Comparison of ENCODE assay signal across 11 mouse cellular contexts in the genomic region with DNA sequence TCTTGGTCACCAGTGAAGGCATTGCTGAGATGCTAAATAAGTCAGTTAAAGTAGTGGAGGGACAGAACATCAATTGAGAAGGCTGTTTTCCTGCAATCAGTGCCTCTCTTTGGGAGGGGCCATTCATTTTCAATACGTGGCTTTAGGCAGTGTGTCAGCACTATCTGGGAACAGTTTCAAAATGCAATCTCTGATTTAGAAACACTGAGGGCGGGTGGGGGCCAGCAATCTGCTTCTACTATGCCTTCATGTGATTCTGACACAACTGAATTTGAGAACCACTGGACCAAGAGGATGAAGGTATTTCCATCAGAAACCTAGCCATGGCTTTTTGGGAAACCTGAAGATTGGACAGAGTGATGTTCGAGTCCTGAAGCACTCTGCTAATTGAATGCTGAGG. TPM values are rescaled to one million over a fixed set of nuclear protein-coding genes. Genes with fewer than 3 reads are reported as not detected.
DNase-seq lines count a peak whose midpoint lies in the region; ATAC-seq and TF ChIP-seq lines count a peak whose summit lies in the region.
"Had no signal": no experiment of that assay in that cellular context is flagged by ENCODE, and none has a peak within 500 bp of the region (broad histone marks: within the 10 kb centered on the region; RNA-seq: fewer than 3 reads in every experiment).

No protein-coding gene starts in this region.

- no peak overlapping the region for H3K9ac ChIP-seq in forebrain, embryonic 14.5 days (ENCODE audit: low read length)
- no peak overlapping the region for H3K9ac ChIP-seq in lung, postnatal 0 days (replicated peaks; ENCODE audit: low read depth)
- H3K9ac ChIP-seq in stomach, postnatal 0 days (ENCODE audit: low read length): no peak overlapping the region
- H3K9ac ChIP-seq: liver, embryonic 12.5 days had no signal

- TF ChIP-seq CTCF in lung, postnatal 0 days (IDR thresholded peaks at IDR 0.05): no peak
- TF ChIP-seq CTCF in stomach, postnatal 0 days (IDR thresholded peaks at IDR 0.05; ENCODE audit: low read depth): no peak

- H3K4me3 ChIP-seq in forebrain, embryonic 14.5 days (ENCODE audit: low read depth, low read length): no peak overlapping the region
- no peak overlapping the region for H3K4me3 ChIP-seq in forebrain, embryonic 10.5 days
- H3K4me3 ChIP-seq in lung, postnatal 0 days (ENCODE audit: low read depth, low read length): no peak overlapping the region
- no peak overlapping the region for H3K4me3 ChIP-seq in stomach, postnatal 0 days (ENCODE audit: low read depth, low read length)
- H3K4me3 ChIP-seq: liver, embryonic 12.5 days had no signal

- ATAC-seq in forebrain, embryonic 14.5 days: peak; percentile 32; the same call in 1 of the 2 replicates
- 0 out of 2 replicates have a peak, but pooled peaks have one; percentile 39 for ATAC-seq in lung, postnatal 0 days
- ATAC-seq in stomach, postnatal 0 days (ENCODE audit: low FRiP score, low TSS enrichment): no peak
- ATAC-seq: liver, embryonic 12.5 days had no signal

- H3K27me3 ChIP-seq in forebrain, embryonic 14.5 days (replicated peaks; ENCODE audit: control insufficient read depth, insufficient read depth, low read length): no peaks in the 10 kb centered on the region
- H3K27me3 ChIP-seq in forebrain, embryonic 10.5 days (ENCODE audit: poor library complexity, severe bottlenecking): no peaks in the 10 kb centered on the region
- H3K27me3 ChIP-seq in lung, postnatal 0 days (replicated peaks; ENCODE audit: insufficient read depth, low read length): no peaks in the 10 kb centered on the region
- no peaks in the 10 kb centered on the region for H3K27me3 ChIP-seq in stomach, postnatal 0 days (ENCODE audit: control insufficient read depth, insufficient read depth, low read length)
- H3K27me3 ChIP-seq: liver, embryonic 12.5 days had no signal

- 64% methylated on average over 3 of the region's 3 CpGs for WGBS in forebrain, embryonic 14.5 days
- 87% methylated on average over 3 of the region's 3 CpGs for WGBS in forebrain, embryonic 10.5 days
- 50% methylated on average over 3 of the region's 3 CpGs for WGBS in lung, postnatal 0 days
- WGBS in stomach, postnatal 0 days: 53% methylated on average over 3 of the region's 3 CpGs

- no peaks in the 10 kb centered on the region for H3K4me1 ChIP-seq in forebrain, embryonic 14.5 days (ENCODE audit: control insufficient read depth, insufficient read depth, low read length)
- no peaks in the 10 kb centered on the region for H3K4me1 ChIP-seq in forebrain, embryonic 10.5 days
- peaks cover 3% of the 10 kb centered on the region; the same call in 1 of the 2 replicates for H3K4me1 ChIP-seq in lung, postnatal 0 days (ENCODE audit: insufficient read depth, low read depth, low read length)
- H3K4me1 ChIP-seq in stomach, postnatal 0 days (replicated peaks; ENCODE audit: control insufficient read depth, insufficient read depth): no peaks in the 10 kb centered on the region
- H3K4me1 ChIP-seq: liver, embryonic 12.5 days had no signal

- no peaks in the 10 kb centered on the region for H3K36me3 ChIP-seq in forebrain, embryonic 14.5 days (ENCODE audit: control insufficient read depth, insufficient read depth, low read length)
- H3K36me3 ChIP-seq in forebrain, embryonic 10.5 days (replicated peaks): peaks cover 5% of the 10 kb centered on the region; the same call in 1 of the 2 replicates
- no peaks in the 10 kb centered on the region for H3K36me3 ChIP-seq in lung, postnatal 0 days (ENCODE audit: insufficient read depth, low read length)
- no peaks in the 10 kb centered on the region for H3K36me3 ChIP-seq in stomach, postnatal 0 days (ENCODE audit: control insufficient read depth, insufficient read depth, low read length)

- peak; percentile 33 for DNase-seq in forebrain, embryonic 14.5 days (ENCODE audit: low spot score)
- no peak for DNase-seq in forebrain, embryonic 10.5 days (ENCODE audit: extremely low spot score, low spot score)
- DNase-seq in lung, postnatal 0 days (ENCODE audit: low spot score): peak; percentile 58
- no peak for DNase-seq in lung, postnatal 14 days
- peak; percentile 60 to 70 for DNase-seq in layer of hippocampus, adult 8-10 months (ENCODE audit: low spot score in 2 of 2)
- DNase-seq in stomach, postnatal 0 days (ENCODE audit: low spot score): no peak
- no peak for DNase-seq in cerebellum, postnatal 25 days
- DNase-seq in embryo, embryonic 11 days: no peak
- DNase-seq: cerebellum, adult 9-11 months; gastrocnemius, postnatal 14 days had no signal

- H3K4me2 ChIP-seq in forebrain, embryonic 14.5 days (ENCODE audit: low read length): no peak overlapping the region
- no peak overlapping the region for H3K4me2 ChIP-seq in lung, postnatal 0 days (replicated peaks; ENCODE audit: low read depth, low read length)
- no peak overlapping the region for H3K4me2 ChIP-seq in stomach, postnatal 0 days (replicated peaks; ENCODE audit: low read depth)
- H3K4me2 ChIP-seq: liver, embryonic 12.5 days had no signal

- no peaks in the 10 kb centered on the region for H3K9me3 ChIP-seq in forebrain, embryonic 14.5 days (replicated peaks; ENCODE audit: control insufficient read depth, low read length)
- no peaks in the 10 kb centered on the region for H3K9me3 ChIP-seq in forebrain, embryonic 10.5 days
- no peaks in the 10 kb centered on the region for H3K9me3 ChIP-seq in lung, postnatal 0 days (ENCODE audit: low read length)
- H3K9me3 ChIP-seq in stomach, postnatal 0 days (ENCODE audit: control insufficient read depth, low read length): no peaks in the 10 kb centered on the region
- H3K9me3 ChIP-seq: liver, embryonic 12.5 days had no signal

- H3K27ac ChIP-seq in forebrain, embryonic 14.5 days (ENCODE audit: low read depth, low read length): no peak overlapping the region; the same call in 1 of the 2 replicates
- no peak overlapping the region for H3K27ac ChIP-seq in forebrain, embryonic 10.5 days
- H3K27ac ChIP-seq in lung, postnatal 0 days (ENCODE audit: low read length): peak overlapping the region; percentile 47; the same call in 1 of the 2 replicates
- H3K27ac ChIP-seq in stomach, postnatal 0 days (replicated peaks): peak overlapping the region; percentile 24; the same call in 1 of the 2 replicates
- H3K27ac ChIP-seq: liver, embryonic 12.5 days had no signal

- TF ChIP-seq EP300 in lung, postnatal 0 days (IDR thresholded peaks at IDR 0.05): no peak
- no peak for TF ChIP-seq EP300 in stomach, postnatal 0 days (optimal IDR thresholded peaks at IDR 0.05)

RNA-seq across cellular contexts. Expression of a gene that starts 28.1 kb away (rescaled TPM):
- not detected in 2 replicates for polyA plus RNA-seq in forebrain, embryonic 14.5 days (2014; fragmentation: Nextera tagmentation; extraction: Ambion mirVana)
- not detected in 2 replicates for polyA plus RNA-seq in forebrain, embryonic 10.5 days (2016; fragmentation: Nextera tagmentation; extraction: Ambion mirVana)
- polyA plus RNA-seq in lung, postnatal 0 days (2015; fragmentation: Nextera tagmentation; extraction: Ambion mirVana): 0.07 and 0.12 TPM in 2 replicates
- under 1 TPM in 1 of 4 experiments, not detected in 3; 0.22 TPM for total RNA-seq in layer of hippocampus, adult 8-10 months (2022)
- polyA plus RNA-seq in stomach, postnatal 0 days (2015; fragmentation: Nextera tagmentation; extraction: Ambion mirVana): 0.06 TPM in 1 of 2 replicates, not detected in the other
- polyA plus RNA-seq: liver, embryonic 12.5 days had no signal

RNA-seq across cellular contexts. Expression of a gene that starts 30.4 kb away (rescaled TPM):
- 0.03 and 0.04 TPM in 2 replicates for polyA plus RNA-seq in forebrain, embryonic 14.5 days (2014; fragmentation: Nextera tagmentation; extraction: Ambion mirVana)
- 0.02 TPM in 1 of 2 replicates, not detected in the other for polyA plus RNA-seq in forebrain, embryonic 10.5 days (2016; fragmentation: Nextera tagmentation; extraction: Ambion mirVana)
- polyA plus RNA-seq in lung, postnatal 0 days (2015; fragmentation: Nextera tagmentation; extraction: Ambion mirVana): 0.14 and 0.20 TPM in 2 replicates
- 1 to 10 TPM; 1.2 to 2.3 (median 2.0) TPM for total RNA-seq in layer of hippocampus, adult 8-10 months (2022)
- polyA plus RNA-seq in stomach, postnatal 0 days (2015; fragmentation: Nextera tagmentation; extraction: Ambion mirVana): 0.04 and 0.07 TPM in 2 replicates

RNA-seq across cellular contexts. Expression of a gene that starts 47.9 kb away (rescaled TPM):
- polyA plus RNA-seq in forebrain, embryonic 14.5 days (2014; fragmentation: Nextera tagmentation; extraction: Ambion mirVana): 6.0 and 9.5 TPM in 2 replicates
- 19.7 and 20.1 TPM in 2 replicates for polyA plus RNA-seq in forebrain, embryonic 10.5 days (2016; fragmentation: Nextera tagmentation; extraction: Ambion mirVana)
- 6.1 and 6.4 TPM in 2 replicates for polyA plus RNA-seq in lung, postnatal 0 days (2015; fragmentation: Nextera tagmentation; extraction: Ambion mirVana)
- total RNA-seq in layer of hippocampus, adult 8-10 months (2022): 1 to 10 TPM; 2.9 to 9.7 (median 4.0) TPM
- polyA plus RNA-seq in stomach, postnatal 0 days (2015; fragmentation: Nextera tagmentation; extraction: Ambion mirVana): 4.5 and 5.3 TPM in 2 replicates

RNA-seq across cellular contexts. Expression of a gene that starts 49.5 kb away (rescaled TPM):
- 7.5 and 8.6 TPM in 2 replicates for polyA plus RNA-seq in forebrain, embryonic 14.5 days (2014; fragmentation: Nextera tagmentation; extraction: Ambion mirVana)
- 11.1 and 11.4 TPM in 2 replicates for polyA plus RNA-seq in forebrain, embryonic 10.5 days (2016; fragmentation: Nextera tagmentation; extraction: Ambion mirVana)
- polyA plus RNA-seq in lung, postnatal 0 days (2015; fragmentation: Nextera tagmentation; extraction: Ambion mirVana): 5.5 TPM in 2 replicates
- 1 to 10 TPM; 6.5 to 9.3 (median 8.1) TPM for total RNA-seq in layer of hippocampus, adult 8-10 months (2022)
- polyA plus RNA-seq in stomach, postnatal 0 days (2015; fragmentation: Nextera tagmentation; extraction: Ambion mirVana): 14.1 TPM in 2 replicates

Comparison
In these comparisons a context has a peak if more than half of its experiments do, and no peak if none do; other contexts are left out.
1. DNase-seq: peak in forebrain, embryonic 14.5 days (single experiment), lung, postnatal 0 days (single experiment) and layer of hippocampus, adult 8-10 months (2 of 2); none in forebrain, embryonic 10.5 days (single experiment), lung, postnatal 14 days (single experiment), stomach, postnatal 0 days (single experiment), cerebellum, postnatal 25 days (0 of 2) and embryo, embryonic 11 days (single experiment).
2. H3K27ac ChIP-seq: peak in lung, postnatal 0 days (single experiment) and stomach, postnatal 0 days (single experiment); none in forebrain, embryonic 14.5 days (single experiment) and forebrain, embryonic 10.5 days (single experiment).